Mouse (Mus musculus) leukemia stem cell, adult 10-12 weeks (primary cell): Measurements from ENCODE around the gene Ephb4. TPM values are rescaled to one million over a fixed set of nuclear protein-coding genes. Genes with fewer than 3 reads are reported as not detected.

Experiments used
- polyA plus RNA-seq: library from polyadenylated mRNA; stranded (reverse); fragments of >175 nt; gene quantifications from 2 replicates; pipeline ENCODE4 v1.2.3, GENCODE M21; 2012; ENCODE audit warnings: low replicate concordance

The Ephb4 gene
- 1.3 and 3.4 TPM in 2 replicates for polyA plus RNA-seq

GRCm38 (mm10) chr5:137349384-137350204 is at the start of gene Ephb4:
TSS of gene Ephb4 (plus strand) at chr5:137350109.

GRCm38 (mm10) chr5:137307071-137307912 is 42.6 kb upstream of the Ephb4 start, which contains the start of gene Srrt:
TSS of gene Srrt (minus strand) at chr5:137307674.

GRCm38 (mm10) chr5:137314193-137315083 is 35.5 kb upstream of the Ephb4 start, which contains the start of gene Trip6:
TSS of gene Trip6 (minus strand) at chr5:137314404.

GRCm38 (mm10) chr5:137333512-137334174 is 16.3 kb upstream of the Ephb4 start, which contains the start of gene Slc12a9:
TSS of gene Slc12a9 (minus strand) at chr5:137333597.

Other genes with a start within 250 kb of the Ephb4 start
- gene Trim56, start 233.9 kb upstream of the Ephb4 start, polyA plus RNA-seq, result 11.5 and 33.4 TPM in 2 replicates
- gene Muc3, start 200.8 kb upstream of the Ephb4 start, polyA plus RNA-seq, result not detected in 2 replicates
- gene Muc3a, start 137.7 kb upstream of the Ephb4 start, polyA plus RNA-seq, result 0.12 TPM in 1 of 2 replicates, not detected in the other
- gene Ache, start 62.6 kb upstream of the Ephb4 start, polyA plus RNA-seq, result 42.7 and 57.4 TPM in 2 replicates
- gene Ufsp1, start 55.5 kb upstream of the Ephb4 start, polyA plus RNA-seq, result 14.7 and 19.7 TPM in 2 replicates
- 437 and 506 TPM in 2 replicates for gene Srrt, start 42.4 kb upstream of the Ephb4 start, polyA plus RNA-seq
- gene Trip6, start 35.7 kb upstream of the Ephb4 start, polyA plus RNA-seq, result 32.1 and 38.4 TPM in 2 replicates
- gene Slc12a9, start 16.5 kb upstream of the Ephb4 start, polyA plus RNA-seq, result 2.7 and 5.8 TPM in 2 replicates
- 0.07 and 0.16 TPM in 2 replicates for gene Zan, start 127.0 kb downstream of the Ephb4 start, polyA plus RNA-seq
- 21.2 and 62.7 TPM in 2 replicates for gene Pop7, start 152.4 kb downstream of the Ephb4 start, polyA plus RNA-seq
- 54.3 and 65.9 TPM in 2 replicates for gene Gigyf1, start 168.4 kb downstream of the Ephb4 start, polyA plus RNA-seq
- not detected in 2 replicates for gene Epo, start 183.1 kb downstream of the Ephb4 start, polyA plus RNA-seq
- gene Gnb2, start 183.4 kb downstream of the Ephb4 start, polyA plus RNA-seq, result 351 and 463 TPM in 2 replicates
- gene Actl6b, start 203.4 kb downstream of the Ephb4 start, polyA plus RNA-seq, result not detected in 2 replicates
- gene Tfr2, start 219.7 kb downstream of the Ephb4 start, polyA plus RNA-seq, result 90.8 and 239 TPM in 2 replicates